Mouse (Mus musculus) ES-Bruce4 (cell line): ENCODE results near the gene Ica1. TPM values are rescaled to one million over a fixed set of nuclear protein-coding genes. Genes with fewer than 3 reads are reported as not detected.

Experiments
- H3K27ac ChIP-seq: 2 replicates; pipeline ENCODE4 v1.5.1; 2012; ENCODE audit warnings: low read length, inconsistent platforms; ENCODE audit not compliant: insufficient read depth
- H3K27me3 ChIP-seq: 2 replicates; pipeline ENCODE4 v1.6.1; 2012; ENCODE audit warnings: mild to moderate bottlenecking, low read length, inconsistent platforms; ENCODE audit not compliant: control insufficient read depth, poor library complexity, insufficient read depth, severe bottlenecking
- H3K36me3 ChIP-seq: 2 replicates; pipeline ENCODE4 v1.6.1; 2012; ENCODE audit warnings: inconsistent platforms, mild to moderate bottlenecking, low read length, moderate library complexity; ENCODE audit not compliant: control insufficient read depth, poor library complexity, insufficient read depth, severe bottlenecking
- H3K4me1 ChIP-seq: one replicate; pipeline ENCODE4 v1.8.1; 2011; ENCODE audit warnings: low read length; ENCODE audit not compliant: control insufficient read depth, insufficient read depth
- H3K4me3 ChIP-seq: 2 replicates; pipeline ENCODE4 v1.5.1; 2011; ENCODE audit warnings: low read depth, mild to moderate bottlenecking, low read length
- H3K9ac ChIP-seq: 2 replicates; pipeline ENCODE4 v1.6.1; 2012; ENCODE audit warnings: low read depth, mild to moderate bottlenecking, inconsistent platforms; ENCODE audit not compliant: poor library complexity, severe bottlenecking
- H3K9me3 ChIP-seq: replicated peaks from 2 replicates; pipeline ENCODE4 v1.6.1; 2012; ENCODE audit warnings: mild to moderate bottlenecking, low read length, inconsistent platforms; ENCODE audit not compliant: control insufficient read depth, poor library complexity, insufficient read depth, severe bottlenecking
- CTCF ChIP-seq: IDR thresholded peaks from one replicate; pipeline ENCODE4 v1.8.1; 2011; ENCODE audit warnings: low read depth, low read length
- EP300 ChIP-seq: IDR thresholded peaks from 2 replicates; pipeline ENCODE4 v1.6.1; 2011; ENCODE audit warnings: low read depth, low read length; ENCODE audit not compliant: insufficient read depth
- POLR2A ChIP-seq: IDR thresholded peaks from one replicate; pipeline ENCODE4 v1.8.1; 2011; ENCODE audit warnings: low read length; ENCODE audit not compliant: insufficient read depth
- polyA plus RNA-seq: library from polyadenylated mRNA; stranded (reverse); fragments of >200 nt; gene quantifications from 2 replicates; pipeline ENCODE4 v1.2.4, GENCODE M21; 2011; ENCODE audit warnings: low read depth; ENCODE audit not compliant: missing spikeins, insufficient read depth, insufficient read length

Ica1 gene
- polyA plus RNA-seq, 1 experiment, result 11.0 TPM

DNA sequence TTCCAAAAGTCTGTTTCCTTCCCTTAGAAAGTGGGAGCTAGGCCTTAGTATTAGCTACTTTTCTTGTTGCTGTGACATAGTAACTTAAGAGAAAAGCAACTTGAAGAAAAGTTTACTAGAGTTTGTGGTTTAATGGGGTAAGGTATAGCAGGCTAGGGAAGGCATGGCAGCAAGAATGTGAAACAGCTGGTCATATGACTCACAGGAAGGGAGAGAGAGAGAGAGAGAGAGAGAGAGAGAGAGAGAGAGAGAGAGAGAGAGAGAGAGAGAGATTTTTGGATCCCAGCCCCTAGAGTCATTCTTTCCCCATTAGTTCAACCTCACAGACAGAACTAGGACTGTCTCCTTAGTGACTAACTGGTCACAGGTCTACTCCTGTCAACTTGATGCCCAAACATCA lies 2.3 kb upstream of the Ica1 start:
- no peak for TF ChIP-seq POLR2A
- Histone ChIP-seq H3K27me3 (0 out of 2 replicates have a peak, but pooled peaks cover 4% of the 10 kb centered on the region), H3K4me1 (no peaks in the 10 kb centered on the region), H3K27ac (no peak overlapping the region), H3K9ac (no peak overlapping the region), H3K9me3 (no peaks in the 10 kb centered on the region), H3K36me3 (no peaks in the 10 kb centered on the region), H3K4me3 (no peak overlapping the region)

DNA sequence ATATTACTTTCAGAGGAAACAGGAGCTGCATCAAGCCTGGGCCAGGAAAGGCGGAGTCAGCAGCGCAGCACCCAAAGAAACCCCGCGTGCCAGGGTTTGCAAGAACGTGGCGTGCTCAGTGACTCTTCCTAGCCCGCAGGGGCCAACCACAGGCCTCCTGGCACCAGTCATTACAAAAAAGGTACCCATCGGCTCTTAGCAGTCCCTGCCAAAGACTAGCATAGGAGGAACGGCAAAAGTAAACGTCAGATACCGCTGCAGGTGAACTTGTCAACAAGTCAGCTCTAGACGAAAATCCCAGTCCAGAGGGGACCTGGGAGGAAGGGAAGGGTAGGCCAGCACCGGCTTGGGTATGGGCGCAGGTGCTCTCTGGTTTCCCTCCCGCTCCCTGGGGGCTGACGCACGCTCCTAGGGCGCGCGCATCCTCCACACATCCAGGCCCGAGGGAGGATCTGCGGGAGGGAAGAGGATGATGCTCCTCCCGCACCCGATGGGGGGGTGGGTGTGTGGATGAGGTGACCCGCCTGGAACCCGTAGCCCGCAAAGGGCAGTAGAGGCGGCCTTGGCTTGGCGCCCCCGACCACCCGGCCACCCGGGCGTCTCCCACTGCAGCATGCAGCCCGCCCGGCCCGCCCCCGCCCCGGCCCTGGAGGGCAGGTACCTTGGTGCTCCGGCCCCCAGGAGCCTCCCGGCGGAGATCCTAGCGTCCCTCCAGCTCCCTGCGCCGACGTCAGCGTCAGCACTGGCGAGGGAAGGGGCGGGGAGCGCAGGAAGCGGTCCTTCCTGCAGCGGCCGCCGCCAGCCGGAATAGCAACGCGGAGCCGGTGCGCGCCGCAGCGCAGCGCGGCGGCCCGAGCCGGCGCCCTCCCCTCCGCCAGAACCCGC lies 635 bp downstream of the Ica1 start:
- Histone ChIP-seq H3K27me3 (0 out of 2 replicates have a peak, but pooled peaks cover 4% of the 10 kb centered on the region), H3K9me3 (no peaks in the 10 kb centered on the region), H3K27ac (no peak overlapping the region), H3K9ac (peak overlapping the region; percentile 48), H3K4me3 (peak overlapping the region; percentile 79), H3K4me1 (no peaks in the 10 kb centered on the region), H3K36me3 (no peaks in the 10 kb centered on the region)
- no peak for TF ChIP-seq POLR2A
- TF ChIP-seq CTCF, result no peak
- no peak for TF ChIP-seq EP300

DNA sequence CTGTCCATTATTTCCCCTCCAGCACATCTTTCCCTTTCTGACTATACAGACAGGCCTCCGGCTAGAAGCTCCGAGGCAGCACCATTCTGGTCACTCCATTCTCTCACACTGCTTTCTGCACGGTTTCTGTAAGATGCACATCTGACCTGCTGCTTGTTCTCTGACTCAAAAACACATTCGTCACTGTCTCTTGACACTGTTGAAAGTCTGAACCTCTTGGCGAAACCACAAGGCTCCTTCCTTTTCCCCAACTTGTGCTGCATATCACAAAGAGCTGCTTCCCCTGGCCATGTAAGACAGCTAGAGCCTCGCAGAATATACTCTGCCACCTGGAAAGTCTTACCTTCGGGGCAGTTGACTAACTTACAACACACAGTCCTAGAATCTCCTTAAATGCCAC lies 6.7 kb downstream of the Ica1 start:
- Histone ChIP-seq H3K36me3 (no peaks in the 10 kb centered on the region), H3K4me3 (no peak overlapping the region), H3K27ac (no peak overlapping the region), H3K4me1 (no peaks in the 10 kb centered on the region), H3K9ac (no peak overlapping the region), H3K27me3 (no peaks in the 10 kb centered on the region), H3K9me3 (no peaks in the 10 kb centered on the region)
- TF ChIP-seq POLR2A (no peak), CTCF (no peak), EP300 (no peak)

- H3K27me3 ChIP-seq, result no peaks in the 10 kb centered on the region
- TF ChIP-seq EP300 (no peak), CTCF (no peak), POLR2A (no peak)
- H3K27ac ChIP-seq, result no peak overlapping the region
- H3K4me3 ChIP-seq, result no peak overlapping the region
- no peaks in the 10 kb centered on the region for H3K4me1 ChIP-seq
- H3K36me3 ChIP-seq, result no peaks in the 10 kb centered on the region
- H3K9me3 ChIP-seq, result no peaks in the 10 kb centered on the region
- H3K9ac ChIP-seq, result no peak overlapping the region
These were observed 7.9 kb downstream of the Ica1 start for GRCm38 (mm10) chr6:8770341-8770740.

DNA sequence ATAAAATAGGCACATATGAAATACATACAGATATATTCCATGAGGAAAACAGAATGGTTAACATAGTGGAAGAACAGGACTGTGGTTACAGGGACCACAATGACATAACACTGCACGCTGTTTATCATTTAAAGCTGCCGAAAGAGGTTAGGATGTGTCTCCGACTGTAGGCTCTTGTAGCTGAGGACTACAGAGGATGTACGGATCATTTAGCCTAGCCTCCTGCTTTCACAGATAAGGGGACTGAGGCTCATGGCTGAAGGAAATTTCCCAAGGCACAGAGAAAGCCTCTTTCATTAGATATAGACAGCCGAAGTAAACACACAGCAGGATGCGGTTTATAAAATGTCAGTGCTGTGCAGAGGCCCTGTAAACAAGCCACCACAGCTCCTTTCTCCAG lies 8.5 kb downstream of the Ica1 start:
- H3K9me3 ChIP-seq, result no peaks in the 10 kb centered on the region
- no peaks in the 10 kb centered on the region for H3K36me3 ChIP-seq
- no peak overlapping the region for H3K27ac ChIP-seq
- no peak overlapping the region for H3K4me3 ChIP-seq
- H3K9ac ChIP-seq, result no peak overlapping the region
- no peaks in the 10 kb centered on the region for H3K4me1 ChIP-seq
- H3K27me3 ChIP-seq, result no peaks in the 10 kb centered on the region
- TF ChIP-seq CTCF (no peak), POLR2A (no peak), EP300 (no peak)

DNA sequence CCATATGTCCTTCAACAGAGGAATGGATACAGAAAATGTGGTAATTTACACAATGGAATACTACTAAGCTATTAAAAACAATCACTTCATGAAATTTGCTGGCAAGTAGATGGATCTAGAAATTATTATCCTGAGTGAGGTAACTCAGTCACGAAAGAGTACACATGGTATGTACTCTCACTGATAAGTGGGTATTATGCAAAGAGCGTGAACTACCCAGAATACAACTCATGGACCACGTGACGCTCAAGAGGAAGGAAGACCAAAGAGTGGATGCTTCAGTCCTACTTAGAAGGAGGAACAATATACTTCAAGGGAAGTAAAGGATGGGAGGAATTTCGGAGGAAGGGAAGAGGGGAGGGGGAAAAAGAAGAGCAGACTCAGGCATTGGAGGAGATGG lies 11.6 kb downstream of the Ica1 start:
- Histone ChIP-seq H3K36me3 (no peaks in the 10 kb centered on the region), H3K9ac (no peak overlapping the region), H3K27me3 (no peaks in the 10 kb centered on the region), H3K27ac (no peak overlapping the region), H3K4me1 (no peaks in the 10 kb centered on the region), H3K9me3 (no peaks in the 10 kb centered on the region), H3K4me3 (no peak overlapping the region)
- TF ChIP-seq EP300, result no peak
- no peak for TF ChIP-seq POLR2A
- no peak for TF ChIP-seq CTCF
